Mouse (Mus musculus): ENCODE measurements at regions not wholly inside any gene's neighbourhood (a gene's known extent, or its start where the extent isn't known, plus 50 kb on each side); places are given as distances from the start of the nearest gene placed in this dataset.

DNA sequence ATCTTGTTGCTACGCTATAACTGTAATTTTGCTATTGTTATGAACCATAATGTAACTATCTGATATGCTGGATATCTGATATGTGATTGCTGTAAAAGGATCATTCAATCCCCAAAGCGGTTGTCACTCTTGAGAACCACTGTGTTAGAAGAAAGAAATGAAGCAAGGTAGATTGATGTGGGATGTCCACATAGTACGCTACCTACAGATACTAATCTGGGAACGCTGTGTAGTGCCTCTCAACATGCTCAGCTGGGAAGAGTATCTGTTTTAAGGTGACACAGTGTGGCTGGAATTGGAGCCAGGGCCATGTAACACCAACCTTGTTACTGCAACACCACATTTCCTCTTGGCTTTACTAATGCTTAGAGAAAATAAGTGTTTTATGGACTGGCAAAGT is 456.2 kb upstream of the Slc30a5 start:
- DNase-seq (ENCODE audit: low read depth), result no peak

DNA sequence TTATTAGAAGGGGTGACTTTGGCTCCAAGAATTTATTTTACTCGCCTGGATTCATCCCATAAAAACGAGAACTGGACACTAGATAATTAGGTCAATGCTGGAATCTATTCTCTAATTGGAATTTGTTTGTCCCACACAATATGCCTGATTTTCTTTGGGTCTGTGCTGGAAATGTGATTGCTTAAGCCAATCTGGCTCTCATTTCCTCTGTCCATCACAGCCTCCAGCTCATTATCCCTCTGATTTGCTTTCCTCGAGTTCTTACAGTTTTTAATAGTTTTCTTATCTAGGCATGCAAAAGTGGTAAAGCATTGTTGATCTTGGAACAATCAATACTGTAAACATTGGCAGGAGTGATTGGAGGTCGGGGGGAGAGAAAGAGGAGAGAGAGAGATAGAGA is 453.9 kb upstream of the Slc30a5 start:
- DNase-seq (ENCODE audit: low read depth), result no peak

DNA sequence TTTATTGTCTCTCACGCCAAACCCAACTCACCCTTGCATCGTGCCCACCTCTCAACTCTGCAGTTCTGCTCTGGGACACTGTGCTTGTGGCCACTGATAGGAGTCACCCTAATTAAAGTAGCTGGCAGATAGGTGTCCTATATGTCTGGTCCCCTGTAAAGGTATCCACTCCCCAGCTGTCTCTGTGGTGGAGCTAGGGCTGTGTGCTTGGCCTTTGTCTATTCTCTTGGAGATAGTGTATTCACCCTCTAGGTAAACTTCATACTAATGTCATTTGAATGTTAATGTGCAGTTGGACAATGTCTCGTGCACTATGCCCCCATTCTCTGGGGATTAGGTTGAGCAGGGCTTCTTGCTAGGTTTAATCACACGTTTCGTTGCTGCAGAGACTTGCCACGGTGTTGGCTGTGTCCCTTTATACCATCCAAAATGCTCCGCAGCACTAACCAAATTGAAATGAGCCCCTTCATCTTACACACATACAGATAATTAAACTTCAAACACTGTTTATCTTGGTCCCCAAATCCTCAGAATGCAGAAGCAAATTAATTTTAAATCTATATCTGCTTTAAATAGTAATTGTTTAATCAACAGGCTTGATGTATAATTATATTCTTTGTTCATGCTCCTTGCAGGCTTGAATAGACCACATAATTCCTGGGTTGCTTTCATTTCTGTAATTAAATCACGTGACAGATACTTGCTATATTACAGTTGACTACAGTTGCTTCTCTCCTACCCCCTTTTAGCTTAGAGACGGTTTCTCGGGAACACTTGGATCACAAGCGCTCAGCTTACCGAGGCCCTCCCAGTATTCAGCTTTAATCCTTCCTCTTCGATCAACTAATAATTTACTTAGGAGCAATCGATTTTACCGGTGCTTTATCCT is 453.0 kb upstream of the Slc30a5 start:
- DNase-seq (ENCODE audit: low read depth), result no peak

DNA sequence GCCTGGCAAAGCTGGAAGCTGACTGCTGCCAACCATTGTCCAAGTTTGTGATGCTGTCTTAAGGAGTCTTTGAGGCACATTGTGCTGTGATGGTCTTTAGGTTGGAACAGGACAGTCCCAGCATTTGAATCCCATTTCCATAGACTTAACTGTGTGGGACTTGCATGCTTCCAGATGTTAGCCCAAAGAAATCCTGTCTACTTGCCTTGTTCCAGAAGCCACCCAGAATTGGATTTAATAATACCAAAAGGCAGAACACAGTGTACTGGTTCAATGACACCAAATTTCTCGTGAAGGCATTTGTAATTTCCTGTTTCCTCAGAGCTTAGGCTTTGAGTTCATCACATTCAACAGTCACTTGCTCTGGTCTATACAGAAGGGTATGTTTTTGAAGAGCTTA is 444.9 kb upstream of the Slc30a5 start:
- DNase-seq (ENCODE audit: low read depth), result no peak

DNA sequence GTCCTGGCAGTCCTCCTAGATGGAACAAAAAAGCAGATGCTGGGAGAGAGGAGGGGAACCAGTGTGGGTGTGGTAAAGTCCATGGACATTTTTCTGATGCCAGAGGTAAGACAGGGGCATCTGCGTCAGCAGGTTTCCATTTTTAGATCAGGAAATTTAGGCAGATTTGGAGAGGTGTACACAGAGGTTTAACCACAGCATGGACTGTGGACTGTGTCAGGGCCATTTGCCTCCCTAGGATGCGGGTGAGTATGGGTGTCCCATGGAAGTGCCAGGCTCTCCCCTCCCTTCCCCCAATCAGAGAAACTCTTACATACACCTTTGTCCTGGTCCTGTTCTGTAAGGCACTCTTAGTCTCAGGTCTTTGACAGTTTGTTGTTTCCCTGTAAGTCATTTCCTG is 443.5 kb upstream of the Slc30a5 start:
- no peak for DNase-seq (ENCODE audit: low read depth)

DNA sequence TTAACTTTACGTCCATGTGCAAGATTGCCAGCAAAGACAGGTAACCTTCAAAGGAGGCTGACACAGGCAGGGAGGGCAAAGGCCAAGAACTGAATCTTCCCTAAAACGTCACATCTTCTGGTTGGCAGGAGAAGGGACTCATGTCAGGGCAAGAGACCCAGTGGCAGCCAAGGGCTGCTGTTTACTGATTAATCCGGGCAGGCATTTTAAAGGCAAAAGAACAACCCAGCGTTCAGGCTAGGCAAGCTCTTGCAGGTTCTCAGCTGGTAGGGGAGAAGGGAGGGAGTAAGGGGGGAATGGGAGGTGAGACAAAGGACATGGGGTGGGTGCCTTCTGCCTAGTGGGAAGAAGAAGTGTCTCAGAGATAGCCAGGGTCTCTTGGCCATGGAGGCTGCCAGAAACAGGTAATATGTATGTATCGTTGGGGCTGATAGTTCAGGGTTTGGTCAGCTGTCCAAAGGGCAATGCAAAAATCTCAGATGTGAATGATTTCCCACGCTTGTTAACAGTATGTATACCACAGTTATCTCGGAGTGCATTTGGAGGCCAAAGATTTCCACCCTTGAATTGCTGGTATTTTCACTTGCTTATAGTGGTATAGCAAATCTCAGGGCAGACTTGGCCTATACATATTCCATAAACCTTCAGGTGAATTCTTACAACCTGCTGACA is 441.4 kb upstream of the Slc30a5 start:
- no peak for DNase-seq (ENCODE audit: low read depth)

DNA sequence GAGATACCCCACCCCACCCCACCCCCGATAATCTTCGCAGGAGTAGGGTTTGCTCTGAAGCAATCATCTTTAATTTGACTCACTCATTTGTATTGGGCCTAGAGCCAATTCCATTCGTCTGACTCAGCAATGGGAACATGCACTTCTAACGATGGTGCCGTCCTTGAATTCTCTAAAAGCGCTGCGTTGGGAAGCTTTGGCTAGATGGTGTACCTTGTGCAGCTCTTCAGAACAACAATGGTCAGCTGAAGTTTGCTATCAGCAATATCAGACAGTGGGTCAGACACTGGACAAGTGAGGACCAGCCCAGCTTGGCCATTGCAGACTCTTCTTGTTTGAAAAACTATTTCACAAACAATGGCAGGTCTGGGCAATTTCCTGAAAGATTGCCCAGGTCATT is 440.1 kb upstream of the Slc30a5 start:
- DNase-seq (ENCODE audit: low read depth), result no peak

DNA sequence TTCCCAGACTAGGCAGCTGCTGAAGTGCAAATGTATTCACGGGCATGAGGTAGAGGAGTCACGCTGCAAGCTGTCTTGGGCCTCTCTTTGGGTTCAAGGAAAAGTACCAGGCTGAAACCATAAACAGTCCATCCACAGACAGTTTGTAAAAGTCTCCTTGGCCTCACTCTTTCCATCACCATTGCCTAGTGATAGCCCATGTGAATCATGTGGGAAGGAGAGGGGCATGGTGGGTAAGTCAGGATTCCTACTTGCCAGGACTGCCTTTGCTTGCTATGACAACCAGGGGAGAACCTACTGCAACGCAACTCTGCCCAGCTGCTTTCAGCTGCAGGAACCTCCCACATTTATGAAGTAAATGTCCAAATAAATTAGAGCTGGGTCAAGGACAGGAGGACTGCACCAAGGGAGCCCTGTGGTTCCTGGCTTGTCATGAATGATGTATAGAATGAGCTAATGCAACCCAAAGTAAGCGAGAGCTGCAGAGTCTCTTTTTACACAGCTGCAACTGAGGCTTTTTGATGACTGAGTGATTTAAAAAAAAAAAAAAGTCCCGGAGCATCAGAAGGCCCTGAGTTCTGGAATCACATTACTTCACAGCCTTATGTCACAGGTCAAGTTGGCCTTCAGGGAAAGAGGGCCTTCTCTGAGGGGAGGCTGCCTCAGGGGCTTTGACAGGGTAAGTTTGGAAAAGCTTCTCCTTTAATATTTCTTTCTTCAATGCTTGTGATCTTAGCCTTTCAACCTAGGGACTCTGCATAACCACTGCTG is 420.7 kb upstream of the Slc30a5 start:
- no peak for DNase-seq (ENCODE audit: low read depth)

DNA sequence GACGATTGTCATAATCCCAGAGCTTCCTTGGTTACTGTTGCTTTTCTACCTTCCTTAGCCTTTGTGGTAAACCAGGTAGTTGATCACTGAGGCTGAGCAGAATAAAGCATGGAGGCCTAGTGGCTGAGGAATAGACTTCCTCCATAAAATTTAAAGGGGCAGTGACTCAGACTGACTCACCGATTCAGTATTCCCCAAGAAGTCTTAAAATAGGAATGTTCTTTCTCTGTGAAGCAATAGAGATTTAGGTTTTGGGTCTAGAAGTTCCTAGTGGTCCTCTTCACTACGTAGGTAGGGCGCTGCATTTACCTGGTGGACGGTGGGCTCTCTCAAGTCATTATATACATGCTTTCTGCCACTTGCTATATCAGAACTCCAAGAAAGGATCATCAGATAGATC is 416.1 kb upstream of the Slc30a5 start:
- no peak for DNase-seq (ENCODE audit: low read depth)

DNA sequence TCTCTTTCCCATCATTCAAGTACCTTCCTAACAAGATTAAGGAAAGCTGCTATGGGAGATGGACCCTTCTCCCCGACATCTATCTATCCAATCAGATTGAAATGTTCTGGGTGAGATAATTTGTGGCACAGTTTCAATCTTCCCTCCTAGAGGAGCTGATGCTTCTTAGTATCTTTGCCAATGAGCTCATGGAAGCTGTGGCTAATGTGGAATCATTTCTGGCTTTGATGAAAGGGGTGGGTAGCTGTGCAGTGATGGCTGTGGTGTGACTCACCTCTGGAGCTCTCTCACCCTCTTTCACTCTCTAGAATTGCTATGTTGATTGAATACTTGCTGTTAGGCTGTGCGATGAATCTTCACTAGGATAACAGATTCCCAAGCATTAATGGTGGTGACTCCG is 411.1 kb upstream of the Slc30a5 start:
- no peak for DNase-seq (ENCODE audit: low read depth)

DNA sequence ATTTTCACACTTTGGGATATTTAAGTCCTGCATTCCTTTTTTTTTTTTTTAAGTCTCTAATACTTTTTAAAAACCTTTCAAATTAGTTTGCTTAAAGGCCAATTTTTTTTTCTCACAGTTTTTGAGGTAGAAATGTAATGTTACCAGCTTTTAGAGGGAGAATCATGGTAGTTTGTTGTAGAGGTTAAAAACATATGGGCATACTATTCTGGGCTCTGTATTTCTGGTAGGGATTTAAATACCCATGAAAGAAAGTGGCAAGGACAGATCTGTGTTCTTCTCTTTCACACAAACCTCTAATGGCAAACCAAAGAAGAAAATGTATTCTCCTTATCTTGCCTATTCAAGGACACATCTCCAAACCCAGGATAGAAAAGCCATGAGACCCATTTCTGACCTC is 405.6 kb upstream of the Slc30a5 start:
- no peak for DNase-seq (ENCODE audit: low read depth)

DNA sequence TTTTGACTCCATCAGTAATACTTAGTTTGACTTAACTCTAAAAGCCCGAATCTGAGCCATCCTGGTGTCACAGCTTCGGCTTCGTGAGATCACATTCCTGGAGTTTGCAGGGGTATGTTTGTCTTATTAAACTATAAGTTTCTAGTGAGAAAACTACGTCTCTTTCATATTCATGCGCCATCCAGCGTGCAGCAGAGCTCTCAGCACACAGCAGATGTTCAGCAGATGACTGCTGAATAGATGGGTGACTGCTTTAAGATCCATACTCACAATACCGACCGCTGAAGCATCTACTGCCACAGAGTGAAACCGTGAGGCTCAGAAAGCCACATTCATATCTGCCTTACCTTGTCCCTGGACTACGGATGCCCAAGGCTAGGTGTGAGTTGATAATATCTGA is 403.8 kb upstream of the Slc30a5 start:
- no peak for DNase-seq (ENCODE audit: low read depth)

DNA sequence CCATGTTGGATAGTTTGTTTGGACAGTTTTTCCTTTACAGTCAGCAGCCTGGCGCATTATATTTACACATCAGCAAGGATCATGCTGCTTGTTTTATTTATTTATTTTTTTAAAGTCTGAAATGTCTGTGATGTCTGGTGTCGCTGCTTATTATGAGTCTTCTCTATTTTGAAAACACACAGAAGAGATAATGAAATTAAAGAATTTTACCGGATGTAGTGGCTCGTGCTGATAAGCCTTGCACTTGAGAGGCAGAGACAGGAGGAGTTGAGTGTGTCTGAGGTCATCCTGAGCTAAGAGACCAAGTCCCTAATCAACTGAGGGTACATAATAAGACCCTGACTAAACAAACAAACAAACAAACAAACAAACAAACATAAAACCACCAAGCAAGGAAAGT is 402.6 kb upstream of the Slc30a5 start:
- no peak for DNase-seq (ENCODE audit: low read depth)

DNA sequence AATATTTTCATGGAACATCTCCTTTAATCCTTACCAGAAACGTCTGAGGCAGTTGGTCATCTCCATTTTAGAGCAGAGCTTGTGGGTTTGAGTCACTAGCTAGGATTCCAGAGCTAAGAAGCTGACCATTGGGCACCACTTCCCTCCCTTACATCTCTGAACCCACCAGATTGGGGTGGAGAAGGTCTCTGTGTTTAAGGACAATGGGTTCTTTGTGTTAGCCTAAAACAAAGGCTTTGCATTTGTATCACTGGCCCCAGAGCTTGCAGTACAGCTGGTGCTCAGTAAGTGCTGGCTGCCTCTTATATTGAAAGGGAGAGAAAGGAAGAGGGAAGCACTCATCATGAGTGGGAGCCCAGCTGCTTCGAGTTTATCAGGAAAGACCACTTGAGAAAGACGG is 401.9 kb upstream of the Slc30a5 start:
- DNase-seq (ENCODE audit: low read depth), result no peak

DNA sequence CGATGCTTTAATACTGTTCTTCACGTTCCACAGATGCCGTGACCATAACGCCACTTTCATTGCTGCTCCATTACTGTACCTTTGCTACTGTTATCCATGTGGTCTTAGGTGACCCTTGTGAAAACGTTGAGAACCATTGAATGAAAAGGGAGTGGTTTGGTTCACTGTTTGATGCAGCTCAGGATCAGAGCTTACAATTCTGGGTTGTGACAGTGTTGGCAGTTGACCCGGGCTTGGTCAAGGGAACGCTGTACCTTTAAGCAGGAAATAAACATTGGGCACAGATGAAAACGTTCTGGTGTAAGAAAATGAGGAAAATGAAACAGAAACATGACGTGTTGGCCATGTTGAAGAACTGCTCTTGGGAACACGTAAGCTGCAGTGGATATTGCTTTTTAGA is 401.3 kb upstream of the Slc30a5 start:
- no peak for DNase-seq (ENCODE audit: low read depth)

DNA sequence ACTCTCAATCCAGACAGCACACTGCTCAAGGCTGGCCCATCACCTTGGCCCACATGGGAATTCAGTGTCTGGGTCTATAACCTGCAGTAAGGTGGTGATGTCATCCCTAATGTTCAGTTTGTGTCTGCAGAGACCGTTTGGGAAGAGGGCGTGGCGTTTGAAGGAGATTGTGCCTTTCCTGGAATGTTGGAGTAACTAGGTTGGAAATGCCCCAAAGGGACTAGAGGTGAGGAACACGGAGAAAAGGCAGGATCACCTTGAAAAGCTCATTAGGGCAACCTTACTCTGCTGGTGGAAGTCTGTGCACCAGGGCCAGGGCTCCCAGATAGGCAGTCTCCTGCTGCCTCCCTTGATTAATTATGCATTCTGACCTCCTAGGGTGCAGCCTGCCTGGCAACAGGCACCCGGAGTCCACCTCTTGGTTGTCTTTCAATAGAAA is 400.6 kb upstream of the Slc30a5 start:
- DNase-seq (ENCODE audit: low read depth), result no peak

DNA sequence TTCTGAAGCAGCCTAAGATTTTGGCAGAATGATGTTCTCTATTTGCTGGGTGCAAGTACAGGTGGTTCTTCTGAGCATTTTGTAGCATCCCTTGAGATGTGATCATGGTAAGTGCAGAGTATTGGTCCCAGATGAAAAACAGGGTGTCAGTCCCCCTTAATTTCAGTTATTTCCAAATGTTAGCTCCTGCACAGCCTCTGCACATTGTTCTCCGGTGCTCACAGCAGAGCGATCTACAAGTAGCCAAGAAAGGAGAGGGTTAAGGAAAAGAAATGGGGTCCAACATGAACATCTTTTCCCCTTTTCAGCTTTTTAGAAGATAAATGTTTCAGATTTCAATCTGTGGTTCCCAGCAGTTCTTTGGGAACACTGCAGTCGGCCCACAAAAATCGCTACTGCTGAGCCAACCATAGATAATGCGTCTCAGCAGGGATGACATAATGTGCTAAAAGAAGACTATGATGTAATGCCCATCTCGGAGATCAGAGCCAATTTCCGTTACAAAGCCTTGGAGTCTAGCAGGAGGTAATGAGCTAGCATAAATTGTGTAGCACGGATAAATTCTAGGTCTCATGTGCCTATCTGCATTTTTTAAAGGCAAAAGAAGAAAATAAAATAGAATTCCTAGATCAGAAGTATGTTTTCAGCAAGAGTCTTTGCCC is 400.1 kb upstream of the Slc30a5 start:
- DNase-seq (ENCODE audit: low read depth), result no peak

DNA sequence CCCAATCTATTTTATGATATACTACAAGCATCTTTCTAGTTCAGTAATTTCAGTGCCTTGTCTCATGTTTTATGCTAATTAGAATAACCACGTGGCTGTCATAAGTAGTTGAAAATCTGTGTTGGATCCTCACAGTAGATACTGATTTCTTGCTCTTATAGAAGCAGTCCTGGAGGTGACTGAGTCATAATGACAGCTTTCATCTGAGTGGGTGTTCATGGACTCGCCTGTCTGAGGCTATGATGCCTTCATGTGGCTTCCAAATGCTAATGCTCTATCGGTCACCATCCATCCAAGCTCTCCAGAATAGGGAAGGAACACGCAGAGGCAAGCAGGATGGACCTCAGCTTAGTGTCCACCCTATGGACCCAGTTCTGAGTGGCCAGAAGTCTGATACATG is 396.6 kb upstream of the Slc30a5 start:
- DNase-seq (ENCODE audit: low read depth), result no peak

DNA sequence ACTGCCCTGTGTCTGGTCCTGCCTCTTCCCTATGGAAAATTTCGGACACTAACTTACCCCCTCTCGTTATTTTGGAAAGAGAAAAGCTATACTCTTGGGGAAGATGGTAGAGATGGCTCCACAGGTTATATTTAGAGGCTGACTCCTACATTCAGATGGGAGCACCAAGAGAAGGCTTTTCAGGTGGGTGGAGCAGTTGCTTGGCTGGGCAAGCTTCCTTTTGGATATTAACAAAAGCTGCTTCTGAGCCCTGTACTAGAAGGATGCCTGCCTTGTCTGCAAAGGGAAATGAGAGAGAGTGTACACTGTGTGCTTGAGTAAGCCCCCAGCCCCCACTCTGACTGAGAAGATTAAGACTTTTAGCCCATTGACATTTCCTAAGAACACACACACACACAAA is 392.1 kb upstream of the Slc30a5 start:
- DNase-seq (ENCODE audit: low read depth), result no peak

DNA sequence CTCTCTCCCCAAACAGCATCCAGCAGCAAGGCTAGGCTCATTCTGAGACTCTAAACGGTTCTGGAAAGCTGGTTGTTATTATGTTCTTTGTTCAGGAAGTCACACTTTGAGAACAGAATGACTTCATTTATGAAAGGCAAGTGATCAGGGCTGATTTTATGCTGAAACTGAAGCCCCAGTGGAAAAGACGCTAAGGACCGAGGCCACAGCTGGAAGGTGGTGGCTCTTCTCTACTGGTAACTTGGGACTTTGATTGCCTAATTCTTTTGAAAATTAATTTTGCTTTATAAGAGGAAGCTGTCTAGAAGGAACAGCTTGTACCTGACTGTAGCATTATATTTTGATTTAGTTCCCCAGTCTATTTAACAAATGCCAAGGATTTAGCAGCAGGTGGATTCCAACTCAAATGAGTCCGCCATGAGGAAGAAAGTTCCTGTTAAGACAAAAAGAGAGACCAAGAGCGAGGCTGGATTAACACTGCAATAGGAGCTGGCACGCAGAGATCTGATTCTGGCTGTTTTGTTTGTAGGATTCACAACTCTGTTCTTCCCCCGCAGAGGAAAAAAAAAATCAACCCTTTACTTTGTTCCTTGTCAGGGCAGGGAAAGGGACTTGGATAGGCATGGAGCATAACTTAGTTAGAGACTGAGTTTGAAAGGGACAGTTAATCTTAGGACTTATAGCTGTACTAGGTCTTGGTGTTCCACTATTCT is 388.3 kb upstream of the Slc30a5 start:
- DNase-seq (ENCODE audit: low read depth), result no peak

DNA sequence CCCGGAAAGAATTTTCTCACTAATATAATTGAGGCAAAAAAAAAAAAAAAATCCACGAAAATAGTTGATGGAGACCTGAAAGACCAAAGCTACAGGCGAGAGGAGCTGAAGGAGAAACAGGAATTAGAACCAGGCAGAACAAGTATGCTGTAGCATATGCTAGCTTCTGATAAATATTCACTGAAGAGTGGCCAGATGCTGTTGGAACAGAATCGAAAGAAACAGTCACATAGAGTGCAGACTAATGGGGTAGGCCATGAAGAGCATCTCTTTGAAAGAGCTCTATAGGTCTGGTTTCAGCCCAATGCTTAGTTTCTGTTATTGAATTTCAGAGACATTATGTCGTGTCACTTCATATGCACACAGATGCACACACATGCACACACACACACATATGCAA is 386.3 kb upstream of the Slc30a5 start:
- DNase-seq (ENCODE audit: low read depth), result no peak
